Comparison of ENCODE assay signal across 9 mouse cellular contexts in genomic region chr2:128412352-128412751, GRCm38 (mm10).
DNase-seq lines count a peak whose midpoint lies in the region; ATAC-seq and TF ChIP-seq lines count a peak whose summit lies in the region.
"Had no signal": no experiment of that assay in that cellular context is flagged by ENCODE, and none has a peak within 500 bp of the region (broad histone marks: within the 10 kb centered on the region; RNA-seq: fewer than 3 reads in every experiment).

No protein-coding gene starts in this region.

- no peak overlapping the region for H3K4me3 ChIP-seq in hindbrain, embryonic 11.5 days (ENCODE audit: low read depth, low read length)
- no peak overlapping the region for H3K4me3 ChIP-seq in hindbrain, embryonic 12.5 days
- no peak overlapping the region for H3K4me3 ChIP-seq in embryonic facial prominence, embryonic 14.5 days (ENCODE audit: low read depth, low read length)
- no peak overlapping the region for H3K4me3 ChIP-seq in intestine, postnatal 0 days (ENCODE audit: low read depth, low read length)
- H3K4me3 ChIP-seq in limb, embryonic 13.5 days: no peak overlapping the region
- H3K4me3 ChIP-seq in neural tube, embryonic 13.5 days: no peak overlapping the region
- H3K4me3 ChIP-seq: embryonic facial prominence, embryonic 13.5 days had no signal

- 14% methylated on average over 10 of the region's 10 CpGs for WGBS in hindbrain, embryonic 11.5 days
- 12% methylated on average over 10 of the region's 10 CpGs for WGBS in hindbrain, embryonic 12.5 days
- WGBS in embryonic facial prominence, embryonic 14.5 days: 15% methylated on average over 10 of the region's 10 CpGs
- WGBS in intestine, postnatal 0 days: 23% methylated on average over 10 of the region's 10 CpGs
- WGBS in limb, embryonic 13.5 days: 8% methylated on average over 10 of the region's 10 CpGs
- 6% methylated on average over 10 of the region's 10 CpGs for WGBS in neural tube, embryonic 13.5 days

- H3K4me2 ChIP-seq in hindbrain, embryonic 11.5 days (replicated peaks; ENCODE audit: low read depth, low read length): no peak overlapping the region
- no peak overlapping the region for H3K4me2 ChIP-seq in hindbrain, embryonic 12.5 days (replicated peaks)
- H3K4me2 ChIP-seq in embryonic facial prominence, embryonic 14.5 days (ENCODE audit: low read depth, low read length): no peak overlapping the region
- H3K4me2 ChIP-seq in intestine, postnatal 0 days (replicated peaks; ENCODE audit: low read depth): peak overlapping the region; percentile 37
- no peak overlapping the region for H3K4me2 ChIP-seq in limb, embryonic 13.5 days (replicated peaks)
- H3K4me2 ChIP-seq in neural tube, embryonic 13.5 days: no peak overlapping the region
- H3K4me2 ChIP-seq: embryonic facial prominence, embryonic 13.5 days had no signal

- no peaks in the 10 kb centered on the region for H3K27me3 ChIP-seq in hindbrain, embryonic 11.5 days (ENCODE audit: control insufficient read depth, insufficient read depth, low read length)
- H3K27me3 ChIP-seq in hindbrain, embryonic 12.5 days: no peaks in the 10 kb centered on the region
- H3K27me3 ChIP-seq in embryonic facial prominence, embryonic 14.5 days (replicated peaks; ENCODE audit: control insufficient read depth, insufficient read depth, low read length): no peaks in the 10 kb centered on the region
- no peaks in the 10 kb centered on the region for H3K27me3 ChIP-seq in intestine, postnatal 0 days (replicated peaks; ENCODE audit: control insufficient read depth, insufficient read depth, low read length)
- no peaks in the 10 kb centered on the region for H3K27me3 ChIP-seq in limb, embryonic 13.5 days
- H3K27me3 ChIP-seq in neural tube, embryonic 13.5 days: peaks cover 16% of the 10 kb centered on the region; the same call in 1 of the 2 replicates
- H3K27me3 ChIP-seq: embryonic facial prominence, embryonic 13.5 days had no signal

- peak; percentile 74 for DNase-seq in hindbrain, embryonic 11.5 days (ENCODE audit: low spot score)
- peak; percentile 49 for DNase-seq in adipocyte (ENCODE audit: low spot score)
- peak; percentile 51 for DNase-seq in embryonic facial prominence, embryonic 14.5 days (ENCODE audit: low spot score)
- DNase-seq in thymus, adult 18-20 months: peak; percentile 88 to 89

- H3K36me3 ChIP-seq in hindbrain, embryonic 11.5 days (ENCODE audit: control insufficient read depth, insufficient read depth, low read length): no peaks in the 10 kb centered on the region
- no peaks in the 10 kb centered on the region for H3K36me3 ChIP-seq in hindbrain, embryonic 12.5 days
- H3K36me3 ChIP-seq in embryonic facial prominence, embryonic 14.5 days (ENCODE audit: control insufficient read depth, insufficient read depth, low read length): no peaks in the 10 kb centered on the region
- no peaks in the 10 kb centered on the region for H3K36me3 ChIP-seq in intestine, postnatal 0 days (ENCODE audit: control insufficient read depth, insufficient read depth)
- H3K36me3 ChIP-seq in limb, embryonic 13.5 days: no peaks in the 10 kb centered on the region
- H3K36me3 ChIP-seq in neural tube, embryonic 13.5 days: no peaks in the 10 kb centered on the region
- H3K36me3 ChIP-seq: embryonic facial prominence, embryonic 13.5 days had no signal

- no peaks in the 10 kb centered on the region for H3K9me3 ChIP-seq in hindbrain, embryonic 11.5 days (ENCODE audit: control insufficient read depth, low read length)
- H3K9me3 ChIP-seq in hindbrain, embryonic 12.5 days (replicated peaks): no peaks in the 10 kb centered on the region
- H3K9me3 ChIP-seq in embryonic facial prominence, embryonic 14.5 days (ENCODE audit: control insufficient read depth, low read length): no peaks in the 10 kb centered on the region
- no peaks in the 10 kb centered on the region for H3K9me3 ChIP-seq in intestine, postnatal 0 days (ENCODE audit: control insufficient read depth)
- H3K9me3 ChIP-seq in limb, embryonic 13.5 days: no peaks in the 10 kb centered on the region
- H3K9me3 ChIP-seq in neural tube, embryonic 13.5 days: no peaks in the 10 kb centered on the region
- H3K9me3 ChIP-seq: embryonic facial prominence, embryonic 13.5 days had no signal

- H3K27ac ChIP-seq in hindbrain, embryonic 11.5 days (ENCODE audit: low read depth, low read length): no peak overlapping the region
- no peak overlapping the region for H3K27ac ChIP-seq in hindbrain, embryonic 12.5 days
- H3K27ac ChIP-seq in embryonic facial prominence, embryonic 14.5 days (replicated peaks; ENCODE audit: low read depth, low read length): no peak overlapping the region
- H3K27ac ChIP-seq in intestine, postnatal 0 days (ENCODE audit: low read depth, low read length): no peak overlapping the region
- H3K27ac ChIP-seq in limb, embryonic 13.5 days: no peak overlapping the region
- no peak overlapping the region for H3K27ac ChIP-seq in neural tube, embryonic 13.5 days (replicated peaks)
- H3K27ac ChIP-seq: embryonic facial prominence, embryonic 13.5 days had no signal

- TF ChIP-seq CTCF in intestine, postnatal 0 days (IDR thresholded peaks at IDR 0.05; ENCODE audit: low read depth): peak; percentile 97

- no peaks in the 10 kb centered on the region for H3K4me1 ChIP-seq in hindbrain, embryonic 11.5 days (replicated peaks; ENCODE audit: control insufficient read depth, insufficient read depth, low read length)
- peaks cover 9% of the 10 kb centered on the region for H3K4me1 ChIP-seq in hindbrain, embryonic 12.5 days
- H3K4me1 ChIP-seq in embryonic facial prominence, embryonic 14.5 days (ENCODE audit: control insufficient read depth, insufficient read depth, low read length): no peaks in the 10 kb centered on the region
- peaks cover 5% of the 10 kb centered on the region; the same call in 1 of the 2 replicates for H3K4me1 ChIP-seq in intestine, postnatal 0 days (replicated peaks; ENCODE audit: control insufficient read depth, insufficient read depth, low read length)
- H3K4me1 ChIP-seq in limb, embryonic 13.5 days: peaks cover 33% of the 10 kb centered on the region
- H3K4me1 ChIP-seq in neural tube, embryonic 13.5 days (replicated peaks): peaks cover 9% of the 10 kb centered on the region
- H3K4me1 ChIP-seq: embryonic facial prominence, embryonic 13.5 days had no signal

- no peak for ATAC-seq in hindbrain, embryonic 11.5 days (ENCODE audit: low FRiP score)
- ATAC-seq in hindbrain, embryonic 12.5 days (ENCODE audit: low FRiP score): no peak
- ATAC-seq in embryonic facial prominence, embryonic 14.5 days (ENCODE audit: low read depth): no peak
- peak; percentile 65 for ATAC-seq in intestine, postnatal 0 days
- peak; percentile 48; the same call in 1 of the 2 replicates for ATAC-seq in limb, embryonic 13.5 days (ENCODE audit: low FRiP score, low read depth)
- ATAC-seq in neural tube, embryonic 13.5 days (ENCODE audit: low read depth): peak; percentile 36; the same call in 1 of the 2 replicates

- no peak overlapping the region for H3K9ac ChIP-seq in hindbrain, embryonic 11.5 days (ENCODE audit: low read depth, low read length)
- no peak overlapping the region for H3K9ac ChIP-seq in hindbrain, embryonic 12.5 days
- no peak overlapping the region for H3K9ac ChIP-seq in embryonic facial prominence, embryonic 14.5 days (ENCODE audit: low read depth, low read length)
- H3K9ac ChIP-seq in intestine, postnatal 0 days (ENCODE audit: low read depth, low read length): no peak overlapping the region
- H3K9ac ChIP-seq in limb, embryonic 13.5 days: no peak overlapping the region
- H3K9ac ChIP-seq in neural tube, embryonic 13.5 days: no peak overlapping the region
- H3K9ac ChIP-seq: embryonic facial prominence, embryonic 13.5 days had no signal

Comparison
In these comparisons a context has a peak if more than half of its experiments do, and no peak if none do; other contexts are left out.
1. ATAC-seq: peak in intestine, postnatal 0 days (single experiment), limb, embryonic 13.5 days (single experiment) and neural tube, embryonic 13.5 days (single experiment); none in hindbrain, embryonic 11.5 days (single experiment), hindbrain, embryonic 12.5 days (single experiment) and embryonic facial prominence, embryonic 14.5 days (single experiment).
2. Peak in every context shown above with its lines, with median percentiles within 50 percentile points of each other: DNase-seq.